8 mouse cellular contexts compared by ENCODE assay signal in genomic region chrX:140510696-140511429, GRCm38 (mm10). TPM values are rescaled to one million over a fixed set of nuclear protein-coding genes. Genes with fewer than 3 reads are reported as not detected.
DNase-seq lines count a peak whose midpoint lies in the region; ATAC-seq and TF ChIP-seq lines count a peak whose summit lies in the region.

No protein-coding gene starts in this region.

- peak overlapping the region; percentile 65; the same call in 1 of the 2 replicates for H3K27ac ChIP-seq in cortical plate, adult 2 months (ENCODE audit: insufficient read depth, low read length)
- H3K27ac ChIP-seq in intestine, embryonic 15.5 days = no peak overlapping the region
- H3K27ac ChIP-seq in macrophage = peak overlapping the region; percentile 69

- ATAC-seq in intestine, embryonic 15.5 days = peak; percentile 60; the same call in 1 of the 2 replicates

- no peak for TF ChIP-seq CTCF in cortical plate, adult 2 months (IDR thresholded peaks at IDR 0.05; ENCODE audit: extremely low read depth, insufficient read depth, low read length)

- WGBS in intestine, embryonic 15.5 days = 42% methylated on average over 24 of the region's 24 CpGs
- 46% methylated on average over 23 of the region's 24 CpGs for WGBS in macrophage (ENCODE audit: missing documents)

- no peaks in the 10 kb centered on the region for H3K36me3 ChIP-seq in intestine, embryonic 15.5 days
- no peaks in the 10 kb centered on the region for H3K36me3 ChIP-seq in macrophage (ENCODE audit: inconsistent target)

- peak overlapping the region; percentile 55 for H3K4me2 ChIP-seq in intestine, embryonic 15.5 days (replicated peaks)

- H3K27me3 ChIP-seq in intestine, embryonic 15.5 days (replicated peaks) = no peaks in the 10 kb centered on the region; the same call in 1 of the 2 replicates

- intact Hi-C loops in left cerebral cortex, postnatal 25 days (cut with DNase I) = no loop called here

- no peaks in the 10 kb centered on the region for H3K79me2 ChIP-seq in macrophage (ENCODE audit: inconsistent target)

- H3K9me3 ChIP-seq in intestine, embryonic 15.5 days = no peaks in the 10 kb centered on the region

- no peak overlapping the region for H3K9ac ChIP-seq in intestine, embryonic 15.5 days

- TF ChIP-seq POLR2A in cortical plate, adult 2 months (IDR thresholded peaks at IDR 0.05; ENCODE audit: extremely low read depth, insufficient read depth, low read length) = no peak

- no peak overlapping the region for H3K4me3 ChIP-seq in cortical plate, adult 2 months (ENCODE audit: insufficient read depth, low read length)
- peak overlapping the region; percentile 21 for H3K4me3 ChIP-seq in intestine, embryonic 15.5 days (replicated peaks)
- H3K4me3 ChIP-seq in macrophage (ENCODE audit: inconsistent target) = no peak overlapping the region

- peak; percentile 76 for DNase-seq in adrenal gland, postnatal 10 days
- DNase-seq in gastrocnemius, postnatal 4 days (ENCODE audit: low spot score in 2 of 2) = peak; percentile 49 to 60
- DNase-seq in left cerebral cortex, postnatal 25 days (ENCODE audit: low spot score in 2 of 2) = peak; percentile 29 to 39
- peak; percentile 23 to 31 for DNase-seq in right cerebral cortex, adult 2 months (ENCODE audit: low spot score in 2 of 2)
- no peak for DNase-seq in thymus, postnatal 4 days

- no peaks in the 10 kb centered on the region for H3K4me1 ChIP-seq in cortical plate, adult 2 months (ENCODE audit: control insufficient read depth, insufficient read depth, low read length)
- no peaks in the 10 kb centered on the region for H3K4me1 ChIP-seq in intestine, embryonic 15.5 days (replicated peaks)

RNA-seq across cellular contexts. Expression of gene Prps1, which starts 54.5 kb away (rescaled TPM):
- 10 to 100 TPM; 19.7 to 24.5 TPM for total RNA-seq in adrenal gland, postnatal 10 days (2021)
- 60.8 and 61.5 TPM in 2 replicates for polyA plus RNA-seq in cortical plate, adult 2 months (2012; rRNA removed)
- 10 to 100 TPM; 16.5 to 18.9 TPM for total RNA-seq in gastrocnemius, postnatal 4 days (2021)
- 20.8 and 21.3 TPM in 2 replicates for polyA plus RNA-seq in intestine, embryonic 15.5 days (2015; fragmentation: Nextera tagmentation; extraction: Ambion mirVana)
- 10 to 100 TPM; 63.5 to 83.1 TPM for total RNA-seq in left cerebral cortex, postnatal 25 days (2021)
- total RNA-seq in macrophage (2018; cell fraction: chromatin; rRNA removed) = 1 to 10 TPM in 11 of 26 experiments, under 1 TPM in 7, not detected in 8; 0.41 to 5.4 (median 1.2) TPM
- total RNA-seq in macrophage (2018; cell fraction: cytosol; rRNA removed) = 1 to 10 TPM; 3.2 to 6.3 (median 5.4) TPM
- 1 to 10 TPM in 21 of 26 experiments, under 1 TPM in 5; 0.58 to 6.1 (median 1.7) TPM for total RNA-seq in macrophage (2018; cell fraction: nucleus; rRNA removed)
- 4.6 to 17.2 TPM (median 6.0 TPM) in 3 replicates for polyA plus RNA-seq in macrophage (2018)
